Mouse (Mus musculus) liver, embryonic 11.5 days (tissue): ENCODE data around the gene Exoc3l4. TPM values are rescaled to one million over a fixed set of nuclear protein-coding genes. Genes with fewer than 3 reads are reported as not detected.
A peak's percentile ranks its signal among the peaks of the same experiment; 100 is the strongest.

Source experiments
- ATAC-seq: fragments of 200-750 bp; cut with Nextera tagmentation; replicated peaks from 2 replicates; pipeline ENCODE4 v1.8.0; 2017; ENCODE audit warnings: moderate number of reproducible peaks, mild to moderate bottlenecking, moderate TSS enrichment, moderate library complexity; ENCODE audit not compliant: low FRiP score
- DNase-seq: peaks from one replicate; pipeline ENCODE4 v3.0.0-alpha.2; 2017; ENCODE audit warnings: low spot score
- H3K27ac ChIP-seq: fragments of 300-500 bp; sonication (generic); 2 replicates; pipeline ENCODE4 v1.5.1; 2014; ENCODE audit warnings: mild to moderate bottlenecking, low read depth, low read length, control low read depth
- H3K27me3 ChIP-seq: fragments of 300-500 bp; sonication (generic); replicated peaks from 2 replicates; pipeline ENCODE4 v1.6.1; 2014; ENCODE audit warnings: low read length, mixed read lengths; ENCODE audit not compliant: control insufficient read depth, insufficient read depth
- H3K36me3 ChIP-seq: fragments of 300-500 bp; sonication (generic); 2 replicates; pipeline ENCODE4 v1.6.1; 2014; ENCODE audit warnings: mild to moderate bottlenecking, low read length, moderate library complexity, mixed read lengths; ENCODE audit not compliant: control insufficient read depth, insufficient read depth
- H3K4me1 ChIP-seq: fragments of 300-500 bp; sonication (generic); replicated peaks from 2 replicates; pipeline ENCODE4 v1.6.1; 2014; ENCODE audit warnings: low read length, mixed read lengths; ENCODE audit not compliant: control insufficient read depth, insufficient read depth
- H3K4me2 ChIP-seq: fragments of 300-500 bp; sonication (generic); 2 replicates; pipeline ENCODE4 v1.6.1; 2014; ENCODE audit warnings: mild to moderate bottlenecking, control low read depth, moderate library complexity
- H3K4me3 ChIP-seq: fragments of 300-500 bp; sonication (generic); 2 replicates; pipeline ENCODE4 v1.5.1; 2014; ENCODE audit warnings: low read depth, low read length, control low read depth
- H3K9ac ChIP-seq: fragments of 300-500 bp; sonication (generic); 2 replicates; pipeline ENCODE4 v1.6.1; 2014; ENCODE audit warnings: low read depth, low read length, control low read depth
- H3K9me3 ChIP-seq: fragments of 300-500 bp; sonication (generic); 2 replicates; pipeline ENCODE4 v1.6.1; 2016; ENCODE audit warnings: low read length, inconsistent platforms, mixed read lengths; ENCODE audit not compliant: control insufficient read depth
- WGBS: fragments of 180-500 bp; shearing (Covaris S2); extraction: QIAGEN DNeasy Blood & Tissue Kit; methylation state at CpG from one replicate; pipeline ENCODE4 v1.1.7; 2014; 5-methylcytosine and 5-hydroxymethylcytosine counted together
- polyA plus RNA-seq: library from polyadenylated mRNA; unstranded; fragments of >200 nt; fragmentation: Nextera tagmentation; extraction: Ambion mirVana; gene quantifications from 2 replicates; pipeline ENCODE4 v1.2.1, GENCODE M21; 2014

Exoc3l4 gene
- polyA plus RNA-seq, 1 experiment from 2014 or later: 18.6 TPM

DNA sequence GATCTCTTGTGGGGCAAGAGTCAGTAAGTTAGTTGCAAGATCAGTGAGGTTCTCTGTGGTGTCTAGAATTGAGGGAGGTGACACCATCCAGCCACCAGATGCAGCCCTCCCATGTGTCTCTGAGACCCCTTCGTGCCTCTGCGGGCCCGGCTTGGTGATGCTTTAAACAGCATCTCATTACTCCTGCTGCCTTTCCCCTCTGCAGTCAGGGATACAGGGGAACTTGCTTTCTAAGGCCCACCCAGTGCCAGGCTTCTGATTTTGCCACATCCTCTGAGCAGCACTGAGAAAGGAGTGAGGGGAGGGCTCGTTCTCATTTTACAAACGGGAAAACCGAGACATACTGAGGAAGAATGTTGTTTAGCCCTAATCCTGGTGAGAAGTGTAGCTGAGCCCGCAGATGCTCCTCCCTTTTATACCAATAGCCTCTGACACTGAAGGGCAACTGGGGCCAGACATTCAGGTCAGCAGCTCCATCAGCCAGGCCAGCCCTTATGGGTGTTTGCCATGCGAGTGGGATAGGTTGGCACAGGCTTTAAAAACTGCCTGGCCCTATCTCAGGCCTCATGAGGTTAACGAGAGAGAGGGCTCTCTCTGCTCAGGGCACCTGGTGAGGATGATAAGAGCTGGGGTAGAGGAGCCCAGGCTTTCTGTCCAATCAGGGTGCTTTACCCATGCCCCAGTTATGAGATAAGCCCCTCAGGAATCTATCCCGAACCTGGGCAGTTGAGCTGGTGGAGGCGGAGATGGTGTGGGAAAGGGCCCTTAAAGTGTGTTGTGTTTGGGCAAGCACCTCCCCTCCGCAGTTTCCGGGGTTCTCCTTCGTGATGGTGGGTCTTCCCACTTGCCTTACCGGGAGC is 26.4 kb downstream of the Exoc3l4 start:
- Histone ChIP-seq H3K4me2 (peak overlapping the region; percentile 69), H3K27ac (peak overlapping the region; percentile 88), H3K36me3 (peaks cover 26% of the 10 kb centered on the region), H3K27me3 (peaks cover 56% of the 10 kb centered on the region), H3K4me1 (peaks cover 62% of the 10 kb centered on the region), H3K9me3 (no peaks in the 10 kb centered on the region), H3K9ac (peak overlapping the region; percentile 87), H3K4me3 (peak overlapping the region; percentile 81)
- WGBS: 11% methylated on average over 15 of the region's 15 CpGs
- DNase-seq: no peak
- peak; percentile 92 for ATAC-seq

DNA sequence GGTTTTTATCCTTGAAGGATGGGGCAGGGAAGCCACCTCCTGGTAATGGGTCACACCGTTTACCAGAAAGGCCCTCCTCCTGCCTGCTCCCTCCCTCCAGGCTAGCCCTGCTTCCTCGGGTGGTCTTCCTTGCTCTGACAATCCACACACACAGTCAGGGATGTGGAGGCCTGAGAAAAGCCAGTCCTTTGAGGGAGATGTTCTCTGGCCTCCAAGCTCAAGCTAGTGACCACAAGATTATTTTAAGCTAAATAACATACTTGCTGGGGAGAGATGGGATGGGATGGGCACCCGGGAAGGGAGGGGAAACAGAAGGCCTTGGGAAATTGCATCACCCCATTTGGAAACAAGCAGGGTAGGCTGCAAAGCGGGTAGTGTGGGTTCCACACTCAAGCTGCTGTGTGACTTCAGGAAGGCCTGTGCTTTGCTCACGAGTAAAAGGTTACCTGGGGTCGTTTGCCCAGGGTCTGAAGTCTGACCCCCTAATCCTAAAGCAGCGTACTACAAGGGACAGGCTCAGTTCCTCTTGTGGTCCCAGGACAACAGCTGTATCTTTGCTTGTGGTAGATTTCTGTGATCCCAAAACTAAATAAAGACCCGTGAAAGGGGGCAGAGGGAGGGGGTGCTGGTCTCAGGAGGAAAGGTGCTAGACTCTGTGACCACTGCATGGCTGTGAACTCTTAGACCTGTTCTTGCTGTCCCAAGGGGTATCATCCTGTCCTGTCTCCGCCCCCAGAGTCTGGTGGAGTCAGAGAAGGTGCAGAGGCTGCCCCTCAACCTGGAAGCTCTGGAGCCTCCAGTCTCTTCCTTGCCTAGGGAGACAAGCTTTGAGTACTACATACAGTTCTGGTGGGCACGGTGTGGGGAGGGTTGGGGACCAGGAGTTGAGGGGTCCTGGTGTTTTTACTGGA is 27.4 kb downstream of the Exoc3l4 start:
- 30% methylated on average over 10 of the region's 10 CpGs for WGBS
- ATAC-seq (no peak), DNase-seq (no peak)
- Histone ChIP-seq H3K4me1 (peaks cover 58% of the 10 kb centered on the region), H3K27ac (peak overlapping the region; percentile 64), H3K9me3 (no peaks in the 10 kb centered on the region), H3K4me2 (peak overlapping the region; percentile 69), H3K27me3 (peaks cover 61% of the 10 kb centered on the region), H3K36me3 (peaks cover 34% of the 10 kb centered on the region), H3K9ac (peak overlapping the region; percentile 78), H3K4me3 (peak overlapping the region; percentile 81)

DNA sequence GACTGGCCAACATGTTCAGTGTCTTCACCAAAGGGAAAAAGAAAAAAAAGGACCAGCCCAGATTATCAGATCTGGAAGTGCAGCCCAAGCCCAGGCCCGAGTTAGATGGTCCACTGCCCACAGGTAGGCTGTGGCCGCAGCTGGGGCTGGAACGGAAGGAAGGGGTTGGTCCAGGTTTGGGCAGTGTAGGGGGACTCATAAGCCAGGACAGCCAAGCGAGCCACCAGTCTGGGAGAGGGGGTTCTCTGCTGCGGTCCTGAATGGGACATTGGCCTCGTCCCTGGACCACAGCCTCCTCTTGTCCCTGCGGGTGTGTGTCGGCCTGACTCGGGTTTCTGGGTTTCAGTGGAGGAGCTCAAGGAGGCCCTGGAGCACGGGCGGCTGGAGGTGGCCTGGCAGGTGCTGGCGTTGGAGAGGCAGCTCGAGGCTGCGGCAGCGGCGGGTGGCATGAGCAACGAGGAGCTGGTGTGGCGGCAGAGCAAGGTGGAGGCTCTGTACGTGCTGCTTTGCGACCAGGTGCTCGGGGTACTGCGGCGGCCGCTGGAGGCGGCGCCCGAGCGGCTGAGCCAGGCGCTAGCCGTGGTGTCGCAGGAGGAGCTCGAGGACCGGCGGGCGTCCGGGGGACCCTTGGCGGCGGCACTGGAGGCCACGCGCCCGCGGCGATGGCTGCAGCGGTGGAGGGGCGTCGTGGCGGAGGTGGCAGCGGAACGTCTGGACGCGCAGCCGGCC is 28.5 kb downstream of the Exoc3l4 start:
- DNase-seq (no peak), ATAC-seq (no peak)
- Histone ChIP-seq H3K4me1 (peaks cover 58% of the 10 kb centered on the region), H3K9me3 (no peaks in the 10 kb centered on the region), H3K9ac (peak overlapping the region; percentile 78; the same call in 1 of the 2 replicates), H3K4me3 (peak overlapping the region; percentile 81), H3K27me3 (peaks cover 61% of the 10 kb centered on the region), H3K27ac (peak overlapping the region; percentile 8; the same call in 1 of the 2 replicates), H3K36me3 (peaks cover 39% of the 10 kb centered on the region), H3K4me2 (peak overlapping the region; percentile 69)
- WGBS: 28% methylated on average over 52 of the region's 52 CpGs

DNA sequence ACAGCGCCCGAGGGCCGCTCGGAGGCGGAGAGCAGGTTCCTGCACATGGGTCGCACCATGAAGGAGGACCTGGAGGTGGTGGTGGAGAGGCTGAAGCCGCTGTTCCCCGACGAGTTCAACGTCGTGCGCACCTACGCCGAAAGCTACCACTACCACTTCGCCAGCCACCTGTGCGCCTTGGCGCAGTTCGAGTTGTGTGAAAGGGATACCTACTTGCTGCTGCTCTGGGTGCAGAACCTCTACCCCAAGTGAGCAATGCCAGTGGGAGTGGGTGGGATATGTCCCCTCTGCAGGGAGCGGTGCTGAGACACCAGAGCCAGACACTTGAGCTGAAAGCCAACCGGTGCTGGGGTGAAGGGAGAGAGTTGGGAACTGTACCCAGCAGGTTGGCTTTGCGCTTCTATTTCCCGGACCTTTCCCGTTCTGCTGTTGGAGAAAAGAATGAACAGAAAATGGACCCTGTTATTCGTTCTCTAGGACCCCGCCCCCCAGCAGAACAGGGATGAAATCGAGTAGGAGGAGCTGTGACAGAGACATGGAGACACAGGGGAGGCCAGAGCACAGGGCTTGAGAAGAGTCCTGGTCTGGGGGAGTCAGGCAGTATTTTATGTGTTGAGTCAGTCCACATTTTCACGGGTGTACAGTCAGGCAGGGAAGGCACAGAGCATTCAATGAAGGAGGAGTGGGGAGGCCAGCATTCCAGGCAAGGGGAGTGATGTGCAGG is 29.2 kb downstream of the Exoc3l4 start:
- Histone ChIP-seq H3K4me1 (peaks cover 61% of the 10 kb centered on the region), H3K36me3 (peaks cover 44% of the 10 kb centered on the region), H3K4me2 (peak overlapping the region; percentile 69), H3K9ac (peak overlapping the region; percentile 37; the same call in 1 of the 2 replicates), H3K27me3 (peaks cover 61% of the 10 kb centered on the region), H3K27ac (peak overlapping the region; percentile 8; the same call in 1 of the 2 replicates), H3K4me3 (peak overlapping the region; percentile 81), H3K9me3 (no peaks in the 10 kb centered on the region)
- no peak for DNase-seq
- 45% methylated on average over 27 of the region's 27 CpGs for WGBS
- ATAC-seq: no peak

DNA sequence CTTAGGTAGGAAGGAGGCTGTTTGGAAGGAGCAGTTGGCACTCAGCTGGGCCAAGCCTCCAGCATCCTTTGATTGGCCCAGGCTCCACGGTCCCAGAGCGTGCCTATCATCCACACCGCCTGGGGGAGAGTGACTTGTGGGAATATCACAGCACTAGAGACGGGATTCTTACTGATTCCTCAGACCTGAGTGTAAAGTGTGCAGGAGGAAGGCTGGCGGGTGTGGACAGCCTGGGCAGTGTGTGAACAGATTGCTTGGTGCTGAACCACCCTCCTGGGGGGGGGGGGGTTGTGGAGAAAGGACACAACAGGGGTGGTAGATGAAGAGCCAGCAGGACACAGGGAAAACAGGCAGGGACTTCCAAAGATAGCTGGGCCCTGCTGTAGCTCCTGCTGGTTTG is 29.9 kb downstream of the Exoc3l4 start:
- 64% methylated on average over 5 of the region's 5 CpGs for WGBS
- Histone ChIP-seq H3K4me2 (peak overlapping the region; percentile 69), H3K27ac (no peak overlapping the region), H3K27me3 (peaks cover 60% of the 10 kb centered on the region), H3K4me1 (peaks cover 57% of the 10 kb centered on the region), H3K9ac (no peak overlapping the region), H3K4me3 (no peak overlapping the region), H3K9me3 (no peaks in the 10 kb centered on the region), H3K36me3 (peaks cover 51% of the 10 kb centered on the region)
- ATAC-seq (no peak), DNase-seq (no peak)

DNA sequence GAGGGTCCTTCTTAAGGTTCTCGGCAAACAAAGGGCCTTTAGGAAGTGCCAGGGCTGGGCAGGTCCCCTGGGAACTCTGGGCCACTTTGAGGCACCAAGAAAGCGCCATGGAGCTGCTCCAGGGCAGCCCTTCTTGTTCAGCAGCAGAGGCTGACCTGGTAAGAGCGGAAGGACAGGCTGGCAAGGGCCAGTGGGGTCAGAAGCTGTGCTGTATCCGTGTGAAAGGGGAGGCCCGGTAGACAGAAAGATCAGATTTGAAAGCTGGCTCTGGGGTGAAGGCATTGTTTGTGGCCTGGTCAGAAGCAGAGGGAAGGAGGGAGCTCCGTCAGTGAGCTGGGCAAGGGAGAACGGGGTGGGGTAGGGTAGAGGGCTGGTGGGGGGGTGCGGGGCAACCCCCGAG is 30.5 kb downstream of the Exoc3l4 start:
- H3K9me3 ChIP-seq: no peaks in the 10 kb centered on the region
- no peak overlapping the region; the same call in 1 of the 2 replicates for H3K9ac ChIP-seq
- WGBS: 56% methylated on average over 9 of the region's 9 CpGs
- H3K4me1 ChIP-seq: peaks cover 51% of the 10 kb centered on the region
- peaks cover 56% of the 10 kb centered on the region for H3K27me3 ChIP-seq
- no peak for DNase-seq
- H3K36me3 ChIP-seq: peaks cover 55% of the 10 kb centered on the region
- H3K27ac ChIP-seq: no peak overlapping the region
- no peak for ATAC-seq
- H3K4me2 ChIP-seq: no peak overlapping the region
- peak overlapping the region; percentile 7; the same call in 1 of the 2 replicates for H3K4me3 ChIP-seq

DNA sequence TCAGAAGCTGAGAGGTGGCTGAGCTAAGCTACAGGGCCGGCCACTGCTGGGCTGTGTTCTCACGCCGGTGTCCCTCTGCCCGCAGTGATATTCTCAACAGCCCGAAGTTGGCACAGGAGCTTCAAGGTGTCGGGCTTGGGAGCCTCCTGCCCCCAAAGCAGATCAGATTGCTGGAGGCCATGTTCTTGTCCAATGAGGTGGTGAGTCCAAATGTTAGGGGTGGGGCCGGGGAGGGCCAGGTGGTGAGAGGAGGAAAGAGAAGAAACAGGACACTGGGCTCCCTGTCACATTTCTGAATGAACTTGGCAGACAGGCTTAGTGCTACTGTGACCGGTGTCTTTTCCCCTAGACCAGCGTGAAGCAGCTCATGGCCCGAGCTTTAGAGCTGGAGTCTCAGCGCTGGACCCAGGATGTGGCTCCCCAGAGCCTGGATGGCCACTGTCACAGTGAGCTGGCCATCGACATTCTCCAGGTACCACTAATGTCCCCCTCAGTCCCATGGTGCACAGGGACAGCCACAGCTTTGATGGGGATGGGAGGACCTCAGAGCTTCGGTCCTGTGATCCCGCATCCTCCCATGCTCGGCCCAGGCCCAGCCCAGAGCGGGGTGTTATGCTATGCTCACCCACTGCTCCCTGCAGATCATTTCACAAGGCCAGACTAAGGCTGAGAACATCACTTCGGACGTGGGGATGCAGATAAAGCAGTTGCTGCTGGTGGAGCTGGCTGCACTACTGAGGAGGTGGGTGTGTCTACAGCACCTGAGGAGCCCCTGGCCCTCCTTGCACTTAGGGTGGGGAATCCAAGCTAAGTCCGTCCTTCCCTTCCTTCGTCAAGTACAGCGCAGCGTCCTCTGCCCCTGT is 31.3 kb downstream of the Exoc3l4 start:
- Histone ChIP-seq H3K9me3 (no peaks in the 10 kb centered on the region), H3K27ac (no peak overlapping the region), H3K4me3 (no peak overlapping the region; the same call in 1 of the 2 replicates), H3K4me1 (peaks cover 46% of the 10 kb centered on the region), H3K9ac (no peak overlapping the region), H3K27me3 (peaks cover 50% of the 10 kb centered on the region), H3K4me2 (no peak overlapping the region; the same call in 1 of the 2 replicates), H3K36me3 (peaks cover 60% of the 10 kb centered on the region)
- 55% methylated on average over 22 of the region's 22 CpGs for WGBS
- ATAC-seq (no peak), DNase-seq (peak; percentile 34)
